Mouse (Mus musculus): Measurements from ENCODE around the gene Uso1. TPM values are rescaled to one million over a fixed set of nuclear protein-coding genes. Genes with fewer than 3 reads are reported as not detected.

Gene Uso1
- polyA plus RNA-seq, 1 experiment = 0.71 TPM

DNA sequence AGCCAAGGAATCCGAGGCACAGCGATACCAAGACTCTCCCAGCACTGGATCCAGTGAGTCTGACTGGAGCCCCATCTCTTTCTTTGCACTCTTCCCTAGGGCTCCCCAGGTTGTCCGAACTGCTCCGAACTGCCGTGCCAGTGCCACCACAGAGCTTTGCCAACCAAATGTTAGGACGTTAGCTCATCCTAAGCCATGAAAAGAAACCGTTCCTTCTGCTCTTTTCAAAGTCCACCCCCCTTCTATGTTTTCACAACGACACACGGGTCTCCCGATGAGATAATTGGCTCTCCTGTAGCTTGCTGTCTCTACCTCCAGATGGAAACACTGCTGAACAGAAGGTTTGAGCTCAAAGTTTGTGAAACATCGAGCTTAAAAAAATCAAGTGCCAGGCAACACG lies 103.0 kb downstream of the Uso1 start:
- Histone ChIP-seq H3K36me3 (ENCODE audit: control insufficient read depth) (no peaks in the 10 kb centered on the region), H3K4me1 (ENCODE audit: control insufficient read depth) (no peaks in the 10 kb centered on the region), H3K27me3 (ENCODE audit: control insufficient read depth) (peaks cover 8% of the 10 kb centered on the region), H3K9me3 (ENCODE audit: control insufficient read depth, low read length) (no peaks in the 10 kb centered on the region; the same call in 1 of the 2 replicates), H3K4me3 (replicated peaks) (no peak overlapping the region)
- TF ChIP-seq TAL1 (IDR thresholded peaks at IDR 0.05; ENCODE audit: low read length) (no peak), GATA1 (IDR thresholded peaks at IDR 0.05; ENCODE audit: low read length) (no peak)

DNA sequence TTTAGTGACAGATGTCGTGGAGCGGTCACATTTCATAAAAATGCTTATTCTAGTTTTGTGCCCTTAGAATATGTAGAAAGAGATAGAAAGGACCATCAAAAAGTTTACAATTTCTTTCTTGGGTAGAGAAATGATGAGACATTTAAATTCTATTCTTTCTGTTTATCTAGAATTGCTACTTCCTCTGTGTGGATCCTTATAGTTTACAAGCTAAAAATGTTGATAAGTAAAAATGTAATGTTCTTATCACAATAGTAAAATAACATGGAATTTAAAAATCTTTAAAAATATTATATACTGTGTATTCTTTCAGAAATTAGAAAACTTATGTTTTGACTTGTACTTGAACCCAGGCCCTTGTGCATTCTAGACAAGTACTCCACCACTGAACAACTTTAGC lies 107.2 kb downstream of the Uso1 start:
- TF ChIP-seq TAL1 (IDR thresholded peaks at IDR 0.05; ENCODE audit: low read length) = no peak
- no peak for TF ChIP-seq GATA1 (IDR thresholded peaks at IDR 0.05; ENCODE audit: low read length)
- Histone ChIP-seq H3K36me3 (ENCODE audit: control insufficient read depth) (no peaks in the 10 kb centered on the region), H3K9me3 (ENCODE audit: control insufficient read depth, low read length) (peaks cover 2% of the 10 kb centered on the region; the same call in 1 of the 2 replicates), H3K27me3 (ENCODE audit: control insufficient read depth) (peaks cover 10% of the 10 kb centered on the region), H3K4me3 (replicated peaks) (no peak overlapping the region), H3K4me1 (ENCODE audit: control insufficient read depth) (no peaks in the 10 kb centered on the region)

DNA sequence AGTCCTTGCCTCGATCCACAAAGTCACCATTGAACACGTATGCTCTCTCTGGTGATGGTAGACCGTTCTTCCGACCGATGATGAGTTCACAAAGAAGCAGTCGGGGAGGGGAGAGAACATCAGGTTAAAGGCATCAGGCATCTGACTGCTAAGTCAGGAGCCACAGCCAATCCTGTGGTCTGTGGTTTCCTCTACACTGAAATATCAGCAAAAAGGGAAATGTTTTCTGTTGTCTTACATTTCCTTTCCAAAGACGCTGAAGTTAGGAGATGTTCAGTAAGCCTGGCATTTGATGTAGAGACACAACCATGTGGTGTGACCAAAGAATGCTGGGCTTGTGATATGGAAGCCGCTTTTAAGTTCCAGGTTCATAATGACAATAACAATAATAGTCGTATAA lies 107.7 kb downstream of the Uso1 start:
- Histone ChIP-seq H3K9me3 (ENCODE audit: control insufficient read depth, low read length) (peaks cover 5% of the 10 kb centered on the region; the same call in 1 of the 2 replicates), H3K36me3 (ENCODE audit: control insufficient read depth) (no peaks in the 10 kb centered on the region), H3K4me1 (ENCODE audit: control insufficient read depth) (no peaks in the 10 kb centered on the region), H3K4me3 (replicated peaks) (no peak overlapping the region), H3K27me3 (ENCODE audit: control insufficient read depth) (peaks cover 10% of the 10 kb centered on the region)
- TF ChIP-seq GATA1 (IDR thresholded peaks at IDR 0.05; ENCODE audit: low read length) (no peak), TAL1 (IDR thresholded peaks at IDR 0.05; ENCODE audit: low read length) (no peak)

DNA sequence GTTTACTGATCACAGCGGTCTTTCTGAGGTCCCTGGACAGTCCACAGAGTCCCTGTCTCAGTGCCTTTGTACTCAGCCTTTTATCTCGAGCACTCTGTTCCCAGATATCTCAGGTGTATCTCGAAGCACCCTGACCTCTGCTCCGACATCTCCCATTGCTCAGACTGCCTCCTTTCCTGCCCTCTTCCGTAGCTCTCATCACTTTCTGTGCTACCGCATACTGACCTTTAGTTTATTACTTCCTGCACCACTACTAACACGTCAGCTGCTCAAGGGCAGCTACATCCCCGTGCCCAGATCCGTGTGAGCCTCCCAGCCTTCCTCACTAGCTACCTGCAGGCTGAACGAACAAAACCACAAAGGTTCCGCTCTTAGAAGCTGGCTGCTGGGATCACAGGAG lies 110.9 kb downstream of the Uso1 start:
- Histone ChIP-seq H3K36me3 (ENCODE audit: control insufficient read depth) (no peaks in the 10 kb centered on the region), H3K4me1 (ENCODE audit: control insufficient read depth) (no peaks in the 10 kb centered on the region), H3K27me3 (ENCODE audit: control insufficient read depth) (peaks cover 12% of the 10 kb centered on the region), H3K9me3 (ENCODE audit: control insufficient read depth, low read length) (peaks cover 5% of the 10 kb centered on the region; the same call in 1 of the 2 replicates), H3K4me3 (replicated peaks) (no peak overlapping the region)
- TF ChIP-seq GATA1 (IDR thresholded peaks at IDR 0.05; ENCODE audit: low read length) = no peak
- TF ChIP-seq TAL1 (IDR thresholded peaks at IDR 0.05; ENCODE audit: low read length) = no peak

DNA sequence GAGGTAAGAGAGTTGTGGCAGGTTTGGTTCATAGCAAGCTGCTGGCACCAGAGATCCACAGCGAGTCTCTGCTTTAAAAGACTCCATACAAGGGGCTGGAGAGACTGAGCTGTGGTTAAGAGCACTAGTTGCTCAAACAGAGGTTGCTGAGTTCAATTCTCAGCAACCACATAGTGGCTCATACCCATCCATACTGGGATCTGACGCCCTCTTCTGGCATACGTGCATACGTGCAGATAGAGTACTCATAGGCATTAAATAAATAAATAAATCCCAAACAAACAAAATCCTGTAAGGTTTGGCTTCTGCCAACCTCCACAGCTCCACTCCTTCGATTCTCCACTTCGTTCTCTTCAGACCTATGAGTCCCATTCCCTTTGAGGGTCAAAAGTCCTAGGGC lies 114.3 kb downstream of the Uso1 start:
- Histone ChIP-seq H3K27me3 (ENCODE audit: control insufficient read depth) (peaks cover 16% of the 10 kb centered on the region), H3K4me3 (replicated peaks) (no peak overlapping the region), H3K36me3 (ENCODE audit: control insufficient read depth) (no peaks in the 10 kb centered on the region), H3K9me3 (ENCODE audit: control insufficient read depth, low read length) (peaks cover 5% of the 10 kb centered on the region; the same call in 1 of the 2 replicates), H3K4me1 (ENCODE audit: control insufficient read depth) (no peaks in the 10 kb centered on the region)
- TF ChIP-seq GATA1 (IDR thresholded peaks at IDR 0.05; ENCODE audit: low read length) = no peak
- no peak for TF ChIP-seq TAL1 (IDR thresholded peaks at IDR 0.05; ENCODE audit: low read length)

Other genes starting within 250 kb of the Uso1 start
- gene Rchy1, start 174.9 kb upstream of the Uso1 start, polyA plus RNA-seq (2012) = 0.61 and 0.66 TPM in 2 replicates
- not detected in 2 replicates for gene Odaph, start 150.5 kb upstream of the Uso1 start, polyA plus RNA-seq (2012)
- 0.02 TPM in 1 of 2 replicates, not detected in the other for gene Cdkl2, start 94.1 kb upstream of the Uso1 start, polyA plus RNA-seq (2012)
- 1.2 and 1.3 TPM in 2 replicates for gene G3bp2, start 54.2 kb upstream of the Uso1 start, polyA plus RNA-seq (2012)
- not detected in 2 replicates for gene U90926, start 77.5 kb downstream of the Uso1 start, polyA plus RNA-seq (2012)
- gene Ppef2, start 118.3 kb downstream of the Uso1 start, polyA plus RNA-seq (2012) = not detected in 2 replicates
- gene Naaa, start 140.2 kb downstream of the Uso1 start, polyA plus RNA-seq (2012) = 0.05 and 0.08 TPM in 2 replicates
- 0.13 and 0.55 TPM in 2 replicates for gene Sdad1, start 172.5 kb downstream of the Uso1 start, polyA plus RNA-seq (2012)
- gene Cxcl9, start 190.1 kb downstream of the Uso1 start, polyA plus RNA-seq (2012) = not detected in 2 replicates
- not detected in 2 replicates for gene Art3, start 193.9 kb downstream of the Uso1 start, polyA plus RNA-seq (2012)
- not detected in 2 replicates for gene Cxcl10, start 211.0 kb downstream of the Uso1 start, polyA plus RNA-seq (2012)

All from erythroblast, embryonic 14.5 days (primary cell).